Mouse (Mus musculus): ENCODE data around the gene Cdkl2. TPM values are rescaled to one million over a fixed set of nuclear protein-coding genes. Genes with fewer than 3 reads are reported as not detected.
A peak's percentile ranks its signal among the peaks of the same experiment; 100 is the strongest.

The Cdkl2 gene
- polyA plus RNA-seq, 1 experiment from 2014 or later, result 0.93 TPM

DNA sequence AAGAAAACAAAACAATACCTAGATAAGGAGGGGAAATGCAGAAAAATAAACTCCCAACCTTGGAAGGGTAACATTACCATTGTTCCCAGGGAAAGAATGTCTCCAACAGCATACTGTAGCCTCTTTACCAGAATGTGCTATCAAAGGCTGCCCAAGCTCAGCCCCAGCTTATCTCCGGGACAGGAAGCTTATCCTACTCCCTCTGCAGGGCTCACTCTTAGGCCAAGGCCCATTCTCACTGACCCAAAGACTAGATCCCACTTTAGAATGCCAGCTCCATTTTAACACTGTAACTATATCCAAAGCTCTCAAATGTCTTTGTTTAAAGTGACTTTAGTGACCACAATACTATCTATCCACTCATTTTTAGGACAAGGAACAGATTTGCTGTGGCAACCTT is 35.6 kb upstream of the Cdkl2 start:
- WGBS, result 90% methylated on average over 1 of the region's 1 CpGs
- no peak for ATAC-seq (ENCODE audit: insufficient read depth, low FRiP score, low TSS enrichment)

DNA sequence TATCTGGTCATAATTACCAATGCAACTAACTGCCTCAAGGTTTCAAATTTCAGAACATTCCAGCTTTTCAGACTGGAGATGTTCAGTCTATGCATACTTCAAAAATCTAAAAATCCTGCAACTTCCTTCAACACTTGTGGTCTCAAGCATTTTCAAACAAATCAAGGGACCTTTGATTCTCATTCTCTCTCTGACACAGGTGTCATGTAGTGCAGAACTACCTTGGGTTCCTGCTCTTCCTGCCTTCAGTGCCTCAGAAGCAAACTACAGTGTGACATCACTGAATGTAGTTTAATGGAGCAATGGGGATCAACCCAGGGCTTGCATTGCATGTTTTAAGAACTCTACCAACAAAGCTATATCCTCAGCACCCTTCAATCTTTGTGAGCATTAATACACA is 35.1 kb upstream of the Cdkl2 start:
- H3K27ac ChIP-seq (ENCODE audit: low read depth, low read length), result no peak overlapping the region
- no peak overlapping the region for H3K4me3 ChIP-seq (ENCODE audit: low read depth, low read length)
- peaks cover 14% of the 10 kb centered on the region for H3K4me1 ChIP-seq (ENCODE audit: control insufficient read depth, insufficient read depth, low read length)
- ATAC-seq (ENCODE audit: insufficient read depth, low FRiP score, low TSS enrichment) (no peak), DNase-seq (ENCODE audit: low spot score) (no peak)
- H3K4me2 ChIP-seq (ENCODE audit: low read depth), result no peak overlapping the region
- no peaks in the 10 kb centered on the region for H3K36me3 ChIP-seq (ENCODE audit: control insufficient read depth, insufficient read depth, low read length)
- H3K9me3 ChIP-seq (ENCODE audit: control insufficient read depth, low read length), result no peaks in the 10 kb centered on the region
- H3K9ac ChIP-seq (ENCODE audit: low read length), result no peak overlapping the region
- no peaks in the 10 kb centered on the region for H3K27me3 ChIP-seq (ENCODE audit: control insufficient read depth, insufficient read depth, low read length)

More for the DNA sequence above, 35.6 kb upstream of the Cdkl2 start:
- Histone ChIP-seq H3K27me3 (ENCODE audit: control insufficient read depth, insufficient read depth, low read length) (no peaks in the 10 kb centered on the region), H3K36me3 (ENCODE audit: control insufficient read depth, insufficient read depth, low read length) (no peaks in the 10 kb centered on the region), H3K27ac (ENCODE audit: low read depth, low read length) (no peak overlapping the region), H3K4me2 (ENCODE audit: low read depth) (no peak overlapping the region), H3K9ac (ENCODE audit: low read length) (no peak overlapping the region), H3K4me3 (ENCODE audit: low read depth, low read length) (no peak overlapping the region), H3K9me3 (ENCODE audit: control insufficient read depth, low read length) (no peaks in the 10 kb centered on the region), H3K4me1 (ENCODE audit: control insufficient read depth, insufficient read depth, low read length) (peaks cover 14% of the 10 kb centered on the region)
- no peak for DNase-seq (ENCODE audit: low spot score)

DNA sequence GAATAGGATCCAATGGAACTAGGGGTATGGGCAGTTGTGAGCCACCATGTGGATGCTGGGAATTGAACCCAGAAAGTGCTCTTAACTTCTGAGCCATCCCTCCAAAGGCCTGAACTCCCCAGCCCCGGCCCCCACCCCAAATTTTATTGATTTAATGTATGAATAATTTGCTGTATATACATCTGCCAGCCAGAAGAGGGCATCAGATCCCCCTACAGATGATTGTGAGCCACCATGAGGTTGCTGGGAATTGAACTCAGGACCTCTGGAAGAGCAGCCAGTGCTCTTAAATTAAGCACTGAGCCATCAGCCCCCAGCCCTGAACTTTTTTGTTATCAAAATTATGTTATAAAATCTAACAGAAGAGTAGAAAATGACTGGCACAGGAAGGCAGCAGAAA is 32.6 kb upstream of the Cdkl2 start:
- Histone ChIP-seq H3K4me3 (ENCODE audit: low read depth, low read length) (no peak overlapping the region), H3K4me2 (ENCODE audit: low read depth) (no peak overlapping the region), H3K9me3 (ENCODE audit: control insufficient read depth, low read length) (no peaks in the 10 kb centered on the region), H3K27ac (ENCODE audit: low read depth, low read length) (no peak overlapping the region), H3K4me1 (ENCODE audit: control insufficient read depth, insufficient read depth, low read length) (peaks cover 5% of the 10 kb centered on the region), H3K9ac (ENCODE audit: low read length) (no peak overlapping the region), H3K36me3 (ENCODE audit: control insufficient read depth, insufficient read depth, low read length) (no peaks in the 10 kb centered on the region), H3K27me3 (ENCODE audit: control insufficient read depth, insufficient read depth, low read length) (no peaks in the 10 kb centered on the region)
- DNase-seq (ENCODE audit: low spot score), result no peak
- no peak for ATAC-seq (ENCODE audit: insufficient read depth, low FRiP score, low TSS enrichment)
- WGBS, result 95% methylated on average over 1 of the region's 1 CpGs

DNA sequence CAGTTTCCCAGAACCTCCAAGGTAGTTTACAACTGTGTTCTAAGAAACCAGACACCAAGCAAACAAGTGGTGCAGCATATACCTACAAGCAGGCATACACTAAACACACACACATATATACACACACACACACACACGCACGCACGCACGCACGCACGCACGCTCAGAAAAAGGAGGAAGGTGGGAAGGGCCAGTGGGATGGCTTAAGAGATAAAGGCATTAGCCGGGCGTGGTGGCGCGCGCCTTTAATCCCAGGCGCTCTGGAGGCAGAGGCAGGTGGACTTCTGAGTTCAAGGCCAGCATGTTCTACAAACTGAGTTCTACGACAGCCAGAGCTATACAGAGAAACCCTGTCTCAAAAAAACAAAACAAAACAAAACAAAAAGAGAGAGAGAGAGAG is 30.4 kb upstream of the Cdkl2 start:
- 93% methylated on average over 14 of the region's 14 CpGs for WGBS
- ATAC-seq (ENCODE audit: insufficient read depth, low FRiP score, low TSS enrichment) (no peak), DNase-seq (ENCODE audit: low spot score) (no peak)

DNA sequence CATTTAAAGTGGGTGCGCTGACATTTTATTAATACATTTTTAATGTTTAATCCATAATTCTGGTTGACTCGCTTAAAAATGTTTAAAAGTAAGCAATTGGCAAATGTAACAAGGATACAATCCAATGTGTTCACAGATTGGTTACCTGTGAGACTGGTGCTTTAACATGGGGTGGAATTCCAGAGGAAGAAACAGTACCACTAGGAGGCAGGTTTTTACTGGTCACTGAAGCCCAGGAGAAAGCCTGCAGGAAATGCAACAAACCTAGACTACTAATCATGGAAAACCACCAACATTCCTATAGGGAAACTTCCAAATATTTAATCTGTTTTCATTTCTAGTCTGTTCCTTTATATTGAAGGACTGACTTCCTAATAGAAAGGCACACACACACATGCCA is 19.5 kb upstream of the Cdkl2 start:
- no peak for ATAC-seq (ENCODE audit: insufficient read depth, low FRiP score, low TSS enrichment)
- peaks cover 4% of the 10 kb centered on the region; the same call in 1 of the 2 replicates for H3K36me3 ChIP-seq (ENCODE audit: control insufficient read depth, insufficient read depth, low read length)
- WGBS, result 93% methylated on average over 2 of the region's 2 CpGs

More for the DNA sequence above, 30.4 kb upstream of the Cdkl2 start:
- H3K4me2 ChIP-seq (ENCODE audit: low read depth), result no peak overlapping the region
- no peaks in the 10 kb centered on the region for H3K27me3 ChIP-seq (ENCODE audit: control insufficient read depth, insufficient read depth, low read length)
- H3K27ac ChIP-seq (ENCODE audit: low read depth, low read length), result no peak overlapping the region
- no peaks in the 10 kb centered on the region for H3K4me1 ChIP-seq (ENCODE audit: control insufficient read depth, insufficient read depth, low read length)
- H3K4me3 ChIP-seq (ENCODE audit: low read depth, low read length), result no peak overlapping the region
- no peaks in the 10 kb centered on the region for H3K9me3 ChIP-seq (ENCODE audit: control insufficient read depth, low read length)
- H3K9ac ChIP-seq (ENCODE audit: low read length), result no peak overlapping the region
- no peaks in the 10 kb centered on the region for H3K36me3 ChIP-seq (ENCODE audit: control insufficient read depth, insufficient read depth, low read length)

DNA sequence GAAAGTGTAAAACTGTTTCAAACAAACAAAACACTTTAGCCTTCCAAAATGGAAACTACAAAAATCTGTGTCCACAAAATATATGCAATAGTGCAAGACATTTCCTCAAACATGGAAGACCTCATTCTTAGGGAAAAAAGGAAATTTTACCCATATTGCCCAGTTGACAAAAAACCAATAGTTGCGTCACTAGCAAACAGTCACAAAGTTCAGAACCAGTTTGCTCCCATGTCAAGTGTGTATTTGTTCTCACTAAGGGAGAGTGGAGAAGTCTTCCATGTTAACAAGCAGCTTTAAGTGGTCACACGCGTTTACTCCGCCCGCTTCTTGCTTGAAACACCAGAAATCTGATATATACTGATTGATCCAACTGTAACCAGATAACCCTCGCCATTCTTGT is 9.2 kb upstream of the Cdkl2 start:
- no peak for ATAC-seq (ENCODE audit: insufficient read depth, low FRiP score, low TSS enrichment)
- WGBS, result 94% methylated on average over 6 of the region's 6 CpGs

More for the DNA sequence above, 19.5 kb upstream of the Cdkl2 start:
- H3K4me2 ChIP-seq (ENCODE audit: low read depth), result no peak overlapping the region
- H3K4me3 ChIP-seq (ENCODE audit: low read depth, low read length), result no peak overlapping the region
- no peak for DNase-seq (ENCODE audit: low spot score)
- no peak overlapping the region for H3K9ac ChIP-seq (ENCODE audit: low read length)
- no peaks in the 10 kb centered on the region for H3K9me3 ChIP-seq (ENCODE audit: control insufficient read depth, low read length)
- no peaks in the 10 kb centered on the region for H3K27me3 ChIP-seq (ENCODE audit: control insufficient read depth, insufficient read depth, low read length)
- H3K27ac ChIP-seq (ENCODE audit: low read depth, low read length), result no peak overlapping the region
- H3K4me1 ChIP-seq (ENCODE audit: control insufficient read depth, insufficient read depth, low read length), result no peaks in the 10 kb centered on the region

DNA sequence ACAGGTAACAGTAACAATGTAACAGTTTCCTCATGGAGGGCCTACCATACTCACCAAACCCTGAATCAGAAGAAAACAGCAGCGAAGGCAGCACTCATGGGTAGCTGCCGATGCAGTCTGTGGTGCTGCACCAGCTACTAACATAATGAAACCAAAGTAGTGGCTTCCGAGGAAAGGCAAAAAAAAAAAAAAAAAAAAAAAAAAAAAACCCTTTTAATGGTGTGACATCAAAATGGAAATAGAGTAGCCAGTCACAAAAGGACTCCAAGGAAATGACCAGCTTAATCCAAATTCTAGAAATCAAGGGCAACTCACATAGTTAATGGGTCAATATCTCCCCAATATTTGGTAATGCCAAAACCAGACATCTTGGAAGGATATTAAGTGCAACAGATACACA is 6.7 kb upstream of the Cdkl2 start:
- WGBS, result 74% methylated on average over 3 of the region's 3 CpGs

More for the DNA sequence above, 9.2 kb upstream of the Cdkl2 start:
- no peak overlapping the region for H3K4me3 ChIP-seq (ENCODE audit: low read depth, low read length)
- H3K4me2 ChIP-seq (ENCODE audit: low read depth), result no peak overlapping the region
- H3K36me3 ChIP-seq (ENCODE audit: control insufficient read depth, insufficient read depth, low read length), result peaks cover 12% of the 10 kb centered on the region
- no peaks in the 10 kb centered on the region for H3K4me1 ChIP-seq (ENCODE audit: control insufficient read depth, insufficient read depth, low read length)
- DNase-seq (ENCODE audit: low spot score), result no peak
- H3K27me3 ChIP-seq (ENCODE audit: control insufficient read depth, insufficient read depth, low read length), result no peaks in the 10 kb centered on the region
- H3K9ac ChIP-seq (ENCODE audit: low read length), result no peak overlapping the region
- H3K27ac ChIP-seq (ENCODE audit: low read depth, low read length), result no peak overlapping the region
- H3K9me3 ChIP-seq (ENCODE audit: control insufficient read depth, low read length), result no peaks in the 10 kb centered on the region

DNA sequence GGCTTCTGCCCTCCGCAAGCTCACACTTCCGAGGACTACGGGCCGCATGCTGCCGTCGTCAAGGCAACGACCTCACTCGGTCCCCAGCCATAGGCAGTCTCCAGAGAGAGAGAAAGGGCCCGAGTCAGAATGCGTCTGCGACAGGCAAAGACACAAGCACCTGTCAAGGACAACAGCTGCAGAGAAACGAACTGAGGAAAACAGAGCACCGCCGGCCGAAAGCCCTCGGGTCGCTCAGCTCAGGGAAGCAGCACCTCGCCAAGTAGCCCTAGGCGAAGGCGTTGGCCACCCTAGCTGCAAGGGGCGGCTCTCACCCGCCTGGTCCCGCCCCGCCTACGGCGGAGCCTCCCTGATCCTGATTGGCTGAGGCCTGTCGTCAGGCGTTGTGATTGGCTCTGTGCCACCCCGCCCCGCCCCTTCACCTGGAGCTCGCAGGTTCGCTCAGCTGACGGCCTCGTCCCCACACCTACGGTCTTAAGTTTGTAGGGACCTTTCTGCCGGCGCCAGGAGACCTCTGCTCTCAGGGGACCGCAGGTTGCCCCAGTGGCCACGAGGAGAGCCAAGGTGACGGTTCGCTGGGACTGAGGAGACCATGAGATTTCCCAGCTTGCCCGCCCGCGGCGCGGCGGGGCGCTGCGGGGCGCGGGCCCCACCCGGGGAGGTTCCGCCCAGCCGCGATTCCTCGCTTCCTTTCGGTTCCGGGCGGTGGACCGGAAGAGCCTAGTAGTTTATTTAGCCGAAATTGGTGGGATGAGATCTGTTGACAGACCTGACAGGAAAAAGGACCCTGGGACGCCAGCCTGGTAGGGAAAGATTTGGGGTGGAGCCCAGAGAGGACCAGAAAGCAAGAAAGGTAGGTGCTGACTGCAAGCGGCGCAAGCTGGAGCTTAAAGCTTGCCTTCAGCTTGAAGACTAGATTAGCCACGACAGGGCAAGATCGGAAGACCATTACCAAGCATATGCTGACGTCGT is 1.0 kb downstream of the Cdkl2 start:
- peak; percentile 99 for ATAC-seq (ENCODE audit: insufficient read depth, low FRiP score, low TSS enrichment)
- peak overlapping the region; percentile 42 for H3K9ac ChIP-seq (ENCODE audit: low read length)
- H3K4me1 ChIP-seq (ENCODE audit: control insufficient read depth, insufficient read depth, low read length), result no peaks in the 10 kb centered on the region
- peaks cover 6% of the 10 kb centered on the region for H3K27me3 ChIP-seq (ENCODE audit: control insufficient read depth, insufficient read depth, low read length)
- H3K4me3 ChIP-seq (ENCODE audit: low read depth, low read length), result peak overlapping the region; percentile 72
- H3K9me3 ChIP-seq (ENCODE audit: control insufficient read depth, low read length), result no peaks in the 10 kb centered on the region
- WGBS, result under 1% methylated on average over 68 of the region's 68 CpGs
- H3K4me2 ChIP-seq (ENCODE audit: low read depth), result peak overlapping the region; percentile 98
- peak; percentile 86 for DNase-seq (ENCODE audit: low spot score)
- H3K27ac ChIP-seq (ENCODE audit: low read depth, low read length), result no peak overlapping the region
- H3K36me3 ChIP-seq (ENCODE audit: control insufficient read depth, insufficient read depth, low read length), result no peaks in the 10 kb centered on the region

More for the DNA sequence above, 6.7 kb upstream of the Cdkl2 start:
- H3K9ac ChIP-seq (ENCODE audit: low read length), result no peak overlapping the region
- H3K9me3 ChIP-seq (ENCODE audit: control insufficient read depth, low read length), result no peaks in the 10 kb centered on the region
- H3K4me1 ChIP-seq (ENCODE audit: control insufficient read depth, insufficient read depth, low read length), result no peaks in the 10 kb centered on the region
- no peak overlapping the region for H3K27ac ChIP-seq (ENCODE audit: low read depth, low read length)
- H3K4me3 ChIP-seq (ENCODE audit: low read depth, low read length), result no peak overlapping the region
- DNase-seq (ENCODE audit: low spot score) (no peak), ATAC-seq (ENCODE audit: insufficient read depth, low FRiP score, low TSS enrichment) (no peak)
- H3K36me3 ChIP-seq (ENCODE audit: control insufficient read depth, insufficient read depth, low read length), result peaks cover 10% of the 10 kb centered on the region
- H3K4me2 ChIP-seq (ENCODE audit: low read depth), result no peak overlapping the region
- no peaks in the 10 kb centered on the region for H3K27me3 ChIP-seq (ENCODE audit: control insufficient read depth, insufficient read depth, low read length)

DNA sequence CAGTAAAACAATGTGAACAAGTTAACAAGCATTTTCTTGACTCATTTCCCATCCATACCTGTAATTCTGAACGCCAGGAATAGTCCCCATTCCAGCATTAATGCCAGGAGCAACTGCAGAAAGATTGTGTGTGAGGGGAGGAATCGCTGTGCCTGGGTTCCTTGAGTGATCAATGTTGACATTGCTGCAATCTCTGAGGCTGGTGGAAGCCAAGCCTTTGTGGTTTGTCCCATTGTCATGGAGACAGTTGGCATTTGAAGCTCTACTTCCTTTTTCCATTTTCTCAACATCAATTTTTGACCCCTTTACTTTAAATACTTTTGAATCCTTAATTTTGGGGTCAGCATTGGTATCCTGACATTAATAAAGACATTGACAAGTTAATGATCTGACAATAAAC is 23.7 kb downstream of the Cdkl2 start:
- H3K4me2 ChIP-seq (ENCODE audit: low read depth), result no peak overlapping the region
- no peak overlapping the region for H3K27ac ChIP-seq (ENCODE audit: low read depth, low read length)
- no peaks in the 10 kb centered on the region for H3K36me3 ChIP-seq (ENCODE audit: control insufficient read depth, insufficient read depth, low read length)
- no peak overlapping the region for H3K9ac ChIP-seq (ENCODE audit: low read length)
- H3K27me3 ChIP-seq (ENCODE audit: control insufficient read depth, insufficient read depth, low read length), result no peaks in the 10 kb centered on the region
- no peak overlapping the region for H3K4me3 ChIP-seq (ENCODE audit: low read depth, low read length)
- no peak for DNase-seq (ENCODE audit: low spot score)
- H3K9me3 ChIP-seq (ENCODE audit: control insufficient read depth, low read length), result no peaks in the 10 kb centered on the region
- no peak for ATAC-seq (ENCODE audit: insufficient read depth, low FRiP score, low TSS enrichment)
- WGBS, result 68% methylated on average over 2 of the region's 2 CpGs
- H3K4me1 ChIP-seq (ENCODE audit: control insufficient read depth, insufficient read depth, low read length), result no peaks in the 10 kb centered on the region
